Mouse (Mus musculus): Measurements from ENCODE around the gene Cass4. TPM values are rescaled to one million over a fixed set of nuclear protein-coding genes. Genes with fewer than 3 reads are reported as not detected.
A peak's percentile ranks its signal among the peaks of the same experiment; 100 is the strongest.

The Cass4 gene
- polyA plus RNA-seq, 1 experiment from 2014 or later, result 0.13 TPM

DNA sequence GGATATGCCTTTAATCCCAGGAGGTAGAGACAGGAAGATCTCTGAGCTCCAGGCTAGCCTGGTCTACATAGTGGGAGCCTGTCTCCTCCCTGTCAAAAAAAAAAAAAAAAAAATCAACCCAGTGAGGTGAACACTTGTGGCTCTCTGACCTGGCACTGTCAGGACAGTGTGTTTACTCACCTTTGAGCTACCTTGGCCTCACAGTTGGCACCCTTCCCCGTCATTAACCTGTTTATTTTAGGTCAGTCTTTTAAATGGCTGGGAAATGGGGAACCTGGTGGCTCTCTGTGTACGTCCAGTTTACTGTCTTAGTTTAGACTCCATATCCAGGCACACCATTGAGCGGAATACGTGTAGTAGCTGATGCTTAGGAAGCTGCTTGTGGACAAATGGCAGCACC is 58.4 kb downstream of the Cass4 start:
- Histone ChIP-seq H3K9me3 (ENCODE audit: control insufficient read depth, low read depth, low read length) (no peaks in the 10 kb centered on the region), H3K4me2 (replicated peaks; ENCODE audit: low read depth, low read length) (no peak overlapping the region), H3K27ac (ENCODE audit: low read length) (no peak overlapping the region), H3K27me3 (ENCODE audit: control insufficient read depth, insufficient read depth, low read length) (no peaks in the 10 kb centered on the region), H3K9ac (replicated peaks; ENCODE audit: low read depth, low read length) (no peak overlapping the region), H3K4me1 (ENCODE audit: control insufficient read depth, insufficient read depth, low read length) (no peaks in the 10 kb centered on the region), H3K36me3 (ENCODE audit: control insufficient read depth, insufficient read depth, low read length) (peaks cover 47% of the 10 kb centered on the region), H3K4me3 (ENCODE audit: low read depth, low read length) (no peak overlapping the region)
- WGBS, result 93% methylated on average over 4 of the region's 4 CpGs
- no peak for ATAC-seq (ENCODE audit: insufficient number of reproducible peaks, insufficient read depth, low FRiP score, low read depth)

DNA sequence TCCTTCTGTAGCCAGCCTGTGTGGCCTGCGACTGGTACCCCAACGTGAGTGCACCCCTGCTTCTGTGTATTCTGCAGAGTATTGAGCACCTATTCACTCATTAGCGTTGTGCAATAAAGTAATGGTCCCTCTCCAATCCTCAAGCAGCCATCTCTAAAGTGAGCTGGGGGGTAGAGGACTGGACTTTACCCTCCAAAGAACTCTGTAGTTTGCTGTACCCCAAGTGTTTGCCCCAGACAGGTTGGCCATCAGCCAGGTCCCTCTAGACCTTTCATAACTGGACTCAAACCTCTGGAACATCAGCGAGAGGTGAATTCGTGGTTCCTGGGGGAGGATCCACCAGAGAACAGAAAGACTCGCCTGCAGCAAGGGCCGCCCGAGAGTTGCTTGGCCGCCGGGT is 58.9 kb downstream of the Cass4 start:
- no peak overlapping the region for H3K9ac ChIP-seq (replicated peaks; ENCODE audit: low read depth, low read length)
- H3K9me3 ChIP-seq (ENCODE audit: control insufficient read depth, low read depth, low read length), result no peaks in the 10 kb centered on the region
- H3K36me3 ChIP-seq (ENCODE audit: control insufficient read depth, insufficient read depth, low read length), result peaks cover 43% of the 10 kb centered on the region
- 96% methylated on average over 10 of the region's 10 CpGs for WGBS
- H3K27ac ChIP-seq (ENCODE audit: low read length), result no peak overlapping the region
- H3K4me2 ChIP-seq (replicated peaks; ENCODE audit: low read depth, low read length), result no peak overlapping the region
- no peak for ATAC-seq (ENCODE audit: insufficient number of reproducible peaks, insufficient read depth, low FRiP score, low read depth)
- no peaks in the 10 kb centered on the region for H3K4me1 ChIP-seq (ENCODE audit: control insufficient read depth, insufficient read depth, low read length)
- H3K4me3 ChIP-seq (ENCODE audit: low read depth, low read length), result no peak overlapping the region
- H3K27me3 ChIP-seq (ENCODE audit: control insufficient read depth, insufficient read depth, low read length), result no peaks in the 10 kb centered on the region

DNA sequence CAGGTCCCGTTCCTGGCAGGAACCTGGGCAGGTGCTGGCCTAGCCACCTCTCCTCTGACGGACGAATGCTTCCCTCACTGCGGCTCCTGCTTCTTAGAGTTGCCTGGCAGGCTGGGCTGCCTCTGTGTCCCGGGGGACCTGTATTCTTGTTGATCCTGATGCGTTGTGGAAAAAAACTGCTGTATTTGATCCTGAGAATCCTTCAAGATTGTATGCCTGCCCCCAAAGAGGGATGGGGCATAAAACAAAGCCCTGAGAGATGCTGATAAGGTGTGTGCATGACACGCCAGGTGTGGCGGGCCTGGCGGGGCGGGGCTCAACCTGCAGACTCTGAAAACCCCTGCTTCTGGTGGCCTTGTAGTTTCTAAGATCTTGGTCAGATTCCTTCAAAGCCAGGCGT is 64.9 kb downstream of the Cass4 start, which contains the start of gene Gcnt7:
TSS of gene Gcnt7 (minus strand) at position 101 of the 400 bp plus-strand sequence.
- no peak within 1 kb of the TSS for H3K27ac ChIP-seq (ENCODE audit: low read length)
- no peaks in the 10 kb centered on the region for H3K4me1 ChIP-seq (ENCODE audit: control insufficient read depth, insufficient read depth, low read length)
- no peak within 1 kb of the TSS for H3K4me3 ChIP-seq (ENCODE audit: low read depth, low read length)
- H3K27me3 ChIP-seq (ENCODE audit: control insufficient read depth, insufficient read depth, low read length), result no peaks in the 10 kb centered on the region
- no peak within 1 kb of the TSS for H3K4me2 ChIP-seq (replicated peaks; ENCODE audit: low read depth, low read length)
- H3K9me3 ChIP-seq (ENCODE audit: control insufficient read depth, low read depth, low read length), result no peaks in the 10 kb centered on the region
- no peak for ATAC-seq (ENCODE audit: insufficient number of reproducible peaks, insufficient read depth, low FRiP score, low read depth)
- H3K36me3 ChIP-seq (ENCODE audit: control insufficient read depth, insufficient read depth, low read length), result no peaks in the 10 kb centered on the region; the same call in 1 of the 2 replicates
- 78% methylated on average over 11 of the region's 11 CpGs for whole genome bisulfite sequencing
- H3K9ac ChIP-seq (replicated peaks; ENCODE audit: low read depth, low read length), result no peak within 1 kb of the TSS

DNA sequence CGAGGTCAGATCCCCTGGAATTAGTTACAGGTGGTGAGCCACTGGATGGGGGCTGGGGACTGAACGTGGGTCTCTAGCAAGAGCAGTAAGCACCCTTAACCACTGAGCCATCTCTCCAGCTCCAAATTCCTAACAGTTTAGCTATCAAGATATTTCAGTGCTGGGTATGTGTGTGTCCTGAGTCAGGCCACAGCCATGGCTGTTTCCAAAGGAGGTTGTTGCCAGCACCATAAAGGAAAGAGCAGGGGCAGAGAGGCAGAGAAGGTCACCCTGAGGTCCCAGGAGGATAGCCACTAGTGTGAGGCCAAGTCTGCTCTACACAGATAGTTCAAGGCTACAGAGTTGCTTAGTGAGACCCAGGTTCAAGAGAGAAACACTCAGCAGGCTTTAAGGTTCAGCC is 67.1 kb downstream of the Cass4 start:
- Histone ChIP-seq H3K36me3 (ENCODE audit: control insufficient read depth, insufficient read depth, low read length) (peaks cover 8% of the 10 kb centered on the region; the same call in 1 of the 2 replicates), H3K4me2 (replicated peaks; ENCODE audit: low read depth, low read length) (no peak overlapping the region), H3K9me3 (ENCODE audit: control insufficient read depth, low read depth, low read length) (no peaks in the 10 kb centered on the region), H3K27ac (ENCODE audit: low read length) (no peak overlapping the region), H3K27me3 (ENCODE audit: control insufficient read depth, insufficient read depth, low read length) (no peaks in the 10 kb centered on the region), H3K4me3 (ENCODE audit: low read depth, low read length) (no peak overlapping the region), H3K9ac (replicated peaks; ENCODE audit: low read depth, low read length) (no peak overlapping the region), H3K4me1 (ENCODE audit: control insufficient read depth, insufficient read depth, low read length) (no peaks in the 10 kb centered on the region)
- 63% methylated on average over 2 of the region's 2 CpGs for WGBS
- ATAC-seq (ENCODE audit: insufficient number of reproducible peaks, insufficient read depth, low FRiP score, low read depth), result no peak

DNA sequence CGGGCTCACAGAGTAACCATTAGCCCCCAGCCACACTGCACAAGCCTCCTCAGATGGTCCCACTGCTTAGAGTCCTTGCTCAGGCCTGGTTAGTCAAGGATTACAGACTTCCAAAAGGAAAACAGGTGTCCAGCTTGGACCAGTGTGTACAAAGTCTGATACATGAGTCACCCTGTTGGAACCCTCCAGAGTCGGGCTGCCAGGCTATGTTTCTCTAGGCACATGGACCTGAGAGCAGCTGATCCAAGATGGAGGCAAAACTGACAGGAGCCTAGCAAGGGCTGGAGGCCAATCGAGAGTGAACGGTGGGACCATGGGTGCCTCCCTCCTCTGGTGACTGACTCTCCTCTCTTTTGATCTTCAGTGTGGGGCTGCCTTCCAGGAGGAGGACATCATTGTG is 69.2 kb downstream of the Cass4 start:
- Histone ChIP-seq H3K36me3 (ENCODE audit: control insufficient read depth, insufficient read depth, low read length) (peaks cover 13% of the 10 kb centered on the region), H3K27ac (ENCODE audit: low read length) (no peak overlapping the region), H3K4me2 (replicated peaks; ENCODE audit: low read depth, low read length) (no peak overlapping the region), H3K9me3 (ENCODE audit: control insufficient read depth, low read depth, low read length) (no peaks in the 10 kb centered on the region), H3K27me3 (ENCODE audit: control insufficient read depth, insufficient read depth, low read length) (no peaks in the 10 kb centered on the region), H3K9ac (replicated peaks; ENCODE audit: low read depth, low read length) (no peak overlapping the region), H3K4me3 (ENCODE audit: low read depth, low read length) (no peak overlapping the region), H3K4me1 (ENCODE audit: control insufficient read depth, insufficient read depth, low read length) (no peaks in the 10 kb centered on the region)
- 88% methylated on average over 4 of the region's 4 CpGs for WGBS
- no peak for ATAC-seq (ENCODE audit: insufficient number of reproducible peaks, insufficient read depth, low FRiP score, low read depth)

DNA sequence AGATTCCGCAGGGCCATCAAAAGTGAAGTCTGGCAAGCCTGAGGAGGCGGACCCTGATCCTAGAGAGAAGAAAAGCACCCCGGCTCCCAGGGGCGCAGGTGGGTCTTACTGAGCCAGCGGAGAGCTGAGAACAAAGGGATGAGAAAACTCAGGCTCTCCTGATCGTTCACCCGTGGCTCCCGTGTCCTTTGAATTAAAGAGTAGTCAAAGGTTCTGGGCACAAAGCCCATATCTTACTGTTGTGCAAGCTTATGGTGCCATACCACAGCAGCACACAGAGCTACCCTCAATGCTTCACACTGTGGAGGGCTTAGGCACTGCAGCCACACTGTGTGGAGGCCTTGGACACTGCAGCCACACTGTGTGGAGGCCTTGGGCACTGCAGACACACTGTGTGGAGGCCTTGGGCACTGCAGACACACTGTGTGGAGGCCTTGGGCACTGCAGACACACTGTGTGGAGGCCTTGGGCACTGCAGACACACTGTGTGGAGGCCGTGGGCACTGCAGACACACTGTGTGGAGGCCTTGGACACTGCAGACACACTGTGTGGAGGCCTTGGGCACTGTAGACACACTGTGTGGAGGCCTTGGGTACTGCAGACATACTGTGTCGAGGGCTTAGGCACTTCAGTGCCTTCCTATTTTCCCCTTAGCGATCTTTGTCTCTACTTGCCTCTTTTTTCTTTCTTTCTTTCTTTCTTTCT is 73.0 kb downstream of the Cass4 start:
- WGBS, result 91% methylated on average over 11 of the region's 11 CpGs
- H3K4me2 ChIP-seq (replicated peaks; ENCODE audit: low read depth, low read length), result no peak overlapping the region
- H3K4me3 ChIP-seq (ENCODE audit: low read depth, low read length), result no peak overlapping the region
- peaks cover 18% of the 10 kb centered on the region for H3K36me3 ChIP-seq (ENCODE audit: control insufficient read depth, insufficient read depth, low read length)
- ATAC-seq (ENCODE audit: insufficient number of reproducible peaks, insufficient read depth, low FRiP score, low read depth), result no peak
- no peak overlapping the region for H3K27ac ChIP-seq (ENCODE audit: low read length)
- H3K9ac ChIP-seq (replicated peaks; ENCODE audit: low read depth, low read length), result no peak overlapping the region
- H3K4me1 ChIP-seq (ENCODE audit: control insufficient read depth, insufficient read depth, low read length), result no peaks in the 10 kb centered on the region
- no peaks in the 10 kb centered on the region for H3K27me3 ChIP-seq (ENCODE audit: control insufficient read depth, insufficient read depth, low read length)
- no peaks in the 10 kb centered on the region for H3K9me3 ChIP-seq (ENCODE audit: control insufficient read depth, low read depth, low read length)

DNA sequence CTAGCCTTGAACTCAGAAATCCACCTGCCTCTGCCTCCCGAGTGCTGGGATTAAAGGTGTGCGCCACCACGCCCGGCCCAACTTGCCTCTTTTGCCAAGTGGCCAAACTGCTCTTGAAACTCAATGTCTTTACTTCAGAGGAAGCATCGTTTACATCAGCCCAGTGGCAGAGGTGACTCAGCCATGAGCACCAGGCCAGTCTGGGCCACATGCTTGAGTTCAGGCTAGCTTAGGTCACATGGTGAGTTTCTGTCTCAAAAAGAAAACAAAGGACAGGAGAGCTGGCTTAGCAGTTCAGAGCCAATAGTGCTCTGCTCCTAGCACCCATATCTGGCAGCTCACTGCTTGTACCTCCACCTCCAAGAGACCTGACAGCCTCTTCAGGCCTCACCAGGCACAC is 73.6 kb downstream of the Cass4 start:
- no peak overlapping the region for H3K9ac ChIP-seq (replicated peaks; ENCODE audit: low read depth, low read length)
- no peaks in the 10 kb centered on the region for H3K9me3 ChIP-seq (ENCODE audit: control insufficient read depth, low read depth, low read length)
- no peaks in the 10 kb centered on the region for H3K27me3 ChIP-seq (ENCODE audit: control insufficient read depth, insufficient read depth, low read length)
- no peak overlapping the region for H3K4me2 ChIP-seq (replicated peaks; ENCODE audit: low read depth, low read length)
- H3K4me3 ChIP-seq (ENCODE audit: low read depth, low read length), result no peak overlapping the region
- ATAC-seq (ENCODE audit: insufficient number of reproducible peaks, insufficient read depth, low FRiP score, low read depth), result no peak
- no peak overlapping the region for H3K27ac ChIP-seq (ENCODE audit: low read length)
- 92% methylated on average over 5 of the region's 5 CpGs for WGBS
- H3K36me3 ChIP-seq (ENCODE audit: control insufficient read depth, insufficient read depth, low read length), result peaks cover 18% of the 10 kb centered on the region
- no peaks in the 10 kb centered on the region for H3K4me1 ChIP-seq (ENCODE audit: control insufficient read depth, insufficient read depth, low read length)

DNA sequence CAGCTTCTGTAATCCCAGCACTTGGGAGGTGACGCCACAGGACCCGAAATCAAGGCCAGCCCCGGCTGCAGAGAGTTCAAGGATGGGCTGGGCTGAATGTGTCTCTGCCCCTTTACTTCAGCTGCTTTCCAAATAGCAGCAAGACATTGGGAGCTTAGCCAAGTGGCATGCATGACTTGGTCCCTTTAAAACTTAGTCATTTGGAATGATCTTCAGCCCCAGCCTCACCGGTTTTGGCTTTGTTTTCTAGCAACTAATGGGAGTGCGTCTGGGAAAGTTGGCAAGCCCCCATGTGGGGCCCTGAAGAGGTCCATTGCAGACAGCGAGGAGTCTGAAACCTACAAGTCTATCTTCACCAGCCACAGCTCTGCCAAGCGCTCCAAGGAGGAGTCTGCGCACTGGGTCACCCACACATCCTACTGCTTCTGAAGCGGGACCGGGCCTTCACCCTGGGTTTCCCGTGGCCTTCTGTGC is 74.8 kb downstream of the Cass4 start:
- H3K4me1 ChIP-seq (ENCODE audit: control insufficient read depth, insufficient read depth, low read length), result peaks cover 3% of the 10 kb centered on the region; the same call in 1 of the 2 replicates
- no peaks in the 10 kb centered on the region for H3K9me3 ChIP-seq (ENCODE audit: control insufficient read depth, low read depth, low read length)
- peaks cover 18% of the 10 kb centered on the region for H3K36me3 ChIP-seq (ENCODE audit: control insufficient read depth, insufficient read depth, low read length)
- no peak overlapping the region for H3K4me2 ChIP-seq (replicated peaks; ENCODE audit: low read depth, low read length)
- WGBS, result 90% methylated on average over 11 of the region's 11 CpGs
- no peaks in the 10 kb centered on the region for H3K27me3 ChIP-seq (ENCODE audit: control insufficient read depth, insufficient read depth, low read length)
- no peak overlapping the region for H3K27ac ChIP-seq (ENCODE audit: low read length)
- ATAC-seq (ENCODE audit: insufficient number of reproducible peaks, insufficient read depth, low FRiP score, low read depth), result no peak
- no peak overlapping the region for H3K9ac ChIP-seq (replicated peaks; ENCODE audit: low read depth, low read length)
- no peak overlapping the region for H3K4me3 ChIP-seq (ENCODE audit: low read depth, low read length)

DNA sequence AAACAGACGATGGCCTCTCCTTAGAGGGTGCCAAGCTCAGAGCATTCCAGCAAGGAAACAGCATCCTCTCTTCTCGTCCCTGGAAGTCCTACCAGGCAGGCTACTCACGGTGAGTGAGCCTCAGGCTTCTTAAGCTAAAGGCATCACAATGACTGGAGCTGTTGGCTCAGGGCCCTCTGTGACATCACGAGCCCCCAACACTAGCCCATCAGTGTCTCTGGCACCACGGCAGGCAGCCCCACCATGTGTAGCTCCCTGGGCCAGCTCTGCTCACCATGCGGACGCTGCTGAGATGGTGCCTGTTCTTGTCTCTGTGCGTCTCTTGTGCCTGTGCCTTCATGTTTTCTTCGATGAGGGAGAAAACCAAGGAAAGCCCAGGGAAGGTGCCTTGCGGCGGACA is 78.7 kb downstream of the Cass4 start, which contains the start of gene Fam209:
TSS of gene Fam209 (plus strand) at position 203 of the 400 bp plus-strand sequence.
- Histone ChIP-seq H3K4me2 (replicated peaks; ENCODE audit: low read depth, low read length) (no peak within 1 kb of the TSS), H3K4me3 (ENCODE audit: low read depth, low read length) (no peak within 1 kb of the TSS), H3K9me3 (ENCODE audit: control insufficient read depth, low read depth, low read length) (no peaks in the 10 kb centered on the region), H3K9ac (replicated peaks; ENCODE audit: low read depth, low read length) (no peak within 1 kb of the TSS), H3K4me1 (ENCODE audit: control insufficient read depth, insufficient read depth, low read length) (peaks cover 4% of the 10 kb centered on the region; the same call in 1 of the 2 replicates), H3K27ac (ENCODE audit: low read length) (peak within 1 kb of the TSS; percentile 45; the same call in 1 of the 2 replicates), H3K27me3 (ENCODE audit: control insufficient read depth, insufficient read depth, low read length) (no peaks in the 10 kb centered on the region), H3K36me3 (ENCODE audit: control insufficient read depth, insufficient read depth, low read length) (peaks cover 5% of the 10 kb centered on the region)
- 87% methylated on average over 11 of the region's 11 CpGs for WGBS
- ATAC-seq (ENCODE audit: insufficient number of reproducible peaks, insufficient read depth, low FRiP score, low read depth), result no peak

Measured in stomach, embryonic 14.5 days (tissue).